Mouse (Mus musculus): Measurements from ENCODE around the gene Ddc. TPM values are rescaled to one million over a fixed set of nuclear protein-coding genes. Genes with fewer than 3 reads are reported as not detected.

Ddc gene
- polyA plus RNA-seq, 1 experiment: 0.78 TPM

DNA sequence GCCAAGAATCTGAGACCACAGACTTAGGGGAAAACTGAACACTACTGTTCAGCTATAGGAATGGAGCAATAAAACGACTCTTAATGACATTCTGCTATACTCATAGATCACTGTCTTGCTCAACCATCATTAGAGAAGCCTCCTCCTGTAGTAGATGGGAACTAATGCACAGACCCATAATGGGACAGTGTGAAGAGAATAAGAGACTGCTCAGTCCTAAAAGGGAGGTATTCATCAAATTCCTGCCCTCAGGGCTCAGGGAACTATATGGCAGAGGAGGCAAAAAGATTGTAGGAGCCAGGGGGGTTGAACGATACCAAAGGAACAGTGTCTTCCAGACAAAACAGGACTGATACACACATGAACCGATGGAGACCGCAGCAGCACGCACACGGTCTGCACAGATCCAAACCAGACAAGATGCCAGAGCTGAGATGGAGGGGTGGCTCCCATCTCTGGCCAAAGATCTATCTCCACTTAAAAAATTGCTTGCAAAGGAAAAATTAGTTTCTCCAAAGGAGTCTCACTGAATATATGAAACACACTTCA, 45.9 kb downstream of the Ddc start:
- 96% methylated on average over 6 of the region's 6 CpGs for WGBS
- H3K27me3 ChIP-seq (ENCODE audit: control insufficient read depth, insufficient read depth, low read length): no peaks in the 10 kb centered on the region
- no peak overlapping the region for H3K27ac ChIP-seq (ENCODE audit: control insufficient read depth, insufficient read depth, low read length)
- H3K4me3 ChIP-seq (ENCODE audit: control insufficient read depth, insufficient read depth, low read length): no peak overlapping the region
- no peak for DNase-seq
- no peaks in the 10 kb centered on the region for H3K36me3 ChIP-seq (ENCODE audit: control insufficient read depth, insufficient read depth, low read length)
- H3K4me1 ChIP-seq (replicated peaks; ENCODE audit: control insufficient read depth, insufficient read depth, low read length): no peaks in the 10 kb centered on the region; the same call in 1 of the 2 replicates
- TF ChIP-seq POLR2A (IDR thresholded peaks at IDR 0.05; ENCODE audit: control insufficient read depth, extremely low read depth, insufficient read depth, low read length, poor library complexity): no peak
- no peak for TF ChIP-seq CTCF (IDR thresholded peaks at IDR 0.05; ENCODE audit: borderline replicate concordance, control insufficient read depth, extremely low read depth, insufficient read depth, low read length, poor library complexity)

DNA sequence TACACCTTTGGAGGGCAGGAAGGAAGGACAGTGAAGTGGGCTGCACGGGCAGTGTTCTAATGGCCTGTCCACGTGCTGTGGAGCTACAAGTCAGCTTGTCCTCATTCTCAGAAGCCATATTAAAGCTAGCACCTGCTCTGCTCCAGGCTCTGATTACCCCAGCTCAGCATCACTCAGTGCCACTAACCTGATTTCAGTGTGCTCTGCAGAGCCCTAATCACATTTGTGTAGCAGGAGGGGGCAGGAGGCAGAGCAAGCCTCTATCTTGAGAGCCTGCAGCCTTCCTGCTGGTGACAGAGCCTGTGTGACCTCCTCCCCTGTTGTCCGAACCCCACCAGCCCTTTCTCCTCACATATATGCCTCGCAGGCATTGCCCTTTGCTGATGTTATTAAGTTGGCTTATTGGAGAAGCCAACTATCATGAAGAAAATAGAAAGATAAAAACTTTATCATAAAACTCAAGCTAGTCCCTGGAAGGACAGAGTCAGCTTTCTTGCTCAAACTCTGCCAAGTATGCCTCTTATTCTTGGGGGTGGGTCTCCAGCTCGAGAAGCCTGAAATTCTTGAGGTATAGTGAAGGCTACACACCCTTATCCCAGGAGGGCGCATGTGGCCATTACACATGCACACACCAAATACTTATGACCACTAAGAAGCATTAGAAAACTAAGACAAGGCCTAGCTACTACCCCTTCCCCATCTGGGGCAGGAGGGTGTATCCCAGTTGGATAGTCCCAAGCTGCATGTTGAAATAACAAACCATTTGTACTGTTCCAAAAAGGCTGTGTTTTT, 47.3 kb downstream of the Ddc start:
- 94% methylated on average over 6 of the region's 6 CpGs for WGBS
- Histone ChIP-seq H3K36me3 (ENCODE audit: control insufficient read depth, insufficient read depth, low read length) (no peaks in the 10 kb centered on the region), H3K27me3 (ENCODE audit: control insufficient read depth, insufficient read depth, low read length) (no peaks in the 10 kb centered on the region), H3K27ac (ENCODE audit: control insufficient read depth, insufficient read depth, low read length) (no peak overlapping the region), H3K4me3 (ENCODE audit: control insufficient read depth, insufficient read depth, low read length) (no peak overlapping the region), H3K4me1 (replicated peaks; ENCODE audit: control insufficient read depth, insufficient read depth, low read length) (no peaks in the 10 kb centered on the region; the same call in 1 of the 2 replicates)
- DNase-seq: no peak
- TF ChIP-seq CTCF (IDR thresholded peaks at IDR 0.05; ENCODE audit: borderline replicate concordance, control insufficient read depth, extremely low read depth, insufficient read depth, low read length, poor library complexity): no peak
- TF ChIP-seq POLR2A (IDR thresholded peaks at IDR 0.05; ENCODE audit: control insufficient read depth, extremely low read depth, insufficient read depth, low read length, poor library complexity): no peak

DNA sequence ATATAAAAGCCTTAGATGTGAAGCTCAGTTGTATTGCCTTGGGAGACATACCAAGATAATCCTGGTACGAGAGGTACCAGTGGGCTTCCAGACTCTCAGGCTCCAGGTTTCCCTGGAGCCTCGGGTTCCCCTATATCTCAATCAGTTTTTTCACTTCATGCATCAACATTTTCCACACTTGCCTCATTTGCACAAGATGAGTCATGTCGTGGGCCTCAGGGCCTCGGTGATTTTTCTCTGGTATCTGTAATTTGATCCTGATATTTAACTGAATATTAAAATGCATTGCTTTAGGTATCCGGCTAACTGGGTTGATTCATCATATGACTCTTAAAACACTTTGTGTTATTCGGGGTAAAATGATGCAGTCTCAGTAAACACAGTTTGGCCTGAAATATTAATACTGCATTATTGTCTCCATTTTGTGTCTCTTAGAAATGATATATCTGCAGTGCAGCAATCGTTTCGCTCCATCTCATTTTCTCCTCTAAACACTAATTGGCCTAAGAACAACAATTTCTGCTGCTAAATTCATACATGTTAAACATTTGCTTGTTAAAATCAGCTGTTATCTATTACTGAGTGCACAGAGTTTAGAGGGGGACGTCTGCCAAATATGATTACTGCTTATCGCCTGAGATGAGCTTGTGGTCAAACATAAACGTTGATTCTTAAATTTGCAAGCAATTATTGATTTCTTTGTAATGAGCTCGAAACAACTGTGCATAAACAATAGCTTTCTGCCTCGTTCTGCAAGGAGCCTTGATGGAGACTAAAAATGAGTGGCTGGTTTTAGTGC, 48.2 kb downstream of the Ddc start:
- Histone ChIP-seq H3K27me3 (ENCODE audit: control insufficient read depth, insufficient read depth, low read length) (no peaks in the 10 kb centered on the region), H3K4me1 (replicated peaks; ENCODE audit: control insufficient read depth, insufficient read depth, low read length) (no peaks in the 10 kb centered on the region), H3K4me3 (ENCODE audit: control insufficient read depth, insufficient read depth, low read length) (no peak overlapping the region), H3K36me3 (ENCODE audit: control insufficient read depth, insufficient read depth, low read length) (no peaks in the 10 kb centered on the region), H3K27ac (ENCODE audit: control insufficient read depth, insufficient read depth, low read length) (no peak overlapping the region)
- no peak for DNase-seq
- TF ChIP-seq POLR2A (IDR thresholded peaks at IDR 0.05; ENCODE audit: control insufficient read depth, extremely low read depth, insufficient read depth, low read length, poor library complexity) (no peak), CTCF (IDR thresholded peaks at IDR 0.05; ENCODE audit: borderline replicate concordance, control insufficient read depth, extremely low read depth, insufficient read depth, low read length, poor library complexity) (no peak)
- whole genome bisulfite sequencing: 92% methylated on average over 13 of the region's 13 CpGs

DNA sequence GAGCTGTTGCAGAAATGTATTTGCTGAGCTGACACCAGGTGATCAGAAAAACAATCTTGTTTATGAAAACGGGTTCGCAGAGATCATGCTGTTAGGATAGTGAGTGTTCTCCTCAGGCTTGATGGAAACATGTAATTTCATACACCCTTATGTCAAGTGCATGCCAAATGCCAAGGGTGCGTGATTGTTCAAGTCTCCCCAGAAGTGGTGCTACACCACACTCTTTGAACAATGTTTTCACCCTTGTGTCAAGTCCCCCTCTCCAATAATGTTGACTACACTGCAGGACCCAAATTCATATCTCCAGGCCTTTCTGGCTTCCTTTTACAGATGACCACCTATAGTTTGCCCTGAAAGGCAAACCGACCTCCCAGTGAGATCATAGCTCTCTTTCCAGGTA, 49.5 kb downstream of the Ddc start:
- H3K27me3 ChIP-seq (ENCODE audit: control insufficient read depth, insufficient read depth, low read length): no peaks in the 10 kb centered on the region
- no peaks in the 10 kb centered on the region for H3K36me3 ChIP-seq (ENCODE audit: control insufficient read depth, insufficient read depth, low read length)
- WGBS: 96% methylated on average over 4 of the region's 4 CpGs
- H3K4me3 ChIP-seq (ENCODE audit: control insufficient read depth, insufficient read depth, low read length): no peak overlapping the region
- no peaks in the 10 kb centered on the region for H3K4me1 ChIP-seq (replicated peaks; ENCODE audit: control insufficient read depth, insufficient read depth, low read length)
- TF ChIP-seq CTCF (IDR thresholded peaks at IDR 0.05; ENCODE audit: borderline replicate concordance, control insufficient read depth, extremely low read depth, insufficient read depth, low read length, poor library complexity): no peak
- TF ChIP-seq POLR2A (IDR thresholded peaks at IDR 0.05; ENCODE audit: control insufficient read depth, extremely low read depth, insufficient read depth, low read length, poor library complexity): no peak
- no peak overlapping the region for H3K27ac ChIP-seq (ENCODE audit: control insufficient read depth, insufficient read depth, low read length)
- no peak for DNase-seq

DNA sequence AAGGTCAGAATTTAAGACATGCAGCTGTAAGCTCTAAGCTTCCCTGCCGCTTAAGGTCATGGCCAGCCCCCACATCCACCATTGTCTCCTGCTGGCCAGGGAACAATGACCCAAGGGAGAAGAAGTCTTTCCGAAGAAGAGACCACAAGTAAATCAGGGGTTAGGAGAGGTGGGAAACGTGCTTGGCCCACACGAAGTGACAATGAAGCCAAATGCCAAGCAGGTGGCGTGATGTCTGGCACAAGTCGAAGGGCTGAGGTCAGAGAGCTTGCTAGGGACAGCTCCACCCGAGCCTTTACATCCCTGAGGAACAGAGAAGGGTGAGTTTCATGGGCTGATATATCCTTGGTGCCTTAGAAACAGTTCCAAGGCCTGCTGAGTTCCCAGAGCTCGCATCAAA, 52.9 kb downstream of the Ddc start:
- no peak for TF ChIP-seq CTCF (IDR thresholded peaks at IDR 0.05; ENCODE audit: borderline replicate concordance, control insufficient read depth, extremely low read depth, insufficient read depth, low read length, poor library complexity)
- TF ChIP-seq POLR2A (IDR thresholded peaks at IDR 0.05; ENCODE audit: control insufficient read depth, extremely low read depth, insufficient read depth, low read length, poor library complexity): no peak
- 86% methylated on average over 8 of the region's 8 CpGs for WGBS
- H3K4me3 ChIP-seq (ENCODE audit: control insufficient read depth, insufficient read depth, low read length): no peak overlapping the region
- no peaks in the 10 kb centered on the region for H3K27me3 ChIP-seq (ENCODE audit: control insufficient read depth, insufficient read depth, low read length)
- no peak for DNase-seq
- no peak overlapping the region for H3K27ac ChIP-seq (ENCODE audit: control insufficient read depth, insufficient read depth, low read length)
- H3K4me1 ChIP-seq (replicated peaks; ENCODE audit: control insufficient read depth, insufficient read depth, low read length): no peaks in the 10 kb centered on the region
- H3K36me3 ChIP-seq (ENCODE audit: control insufficient read depth, insufficient read depth, low read length): no peaks in the 10 kb centered on the region

DNA sequence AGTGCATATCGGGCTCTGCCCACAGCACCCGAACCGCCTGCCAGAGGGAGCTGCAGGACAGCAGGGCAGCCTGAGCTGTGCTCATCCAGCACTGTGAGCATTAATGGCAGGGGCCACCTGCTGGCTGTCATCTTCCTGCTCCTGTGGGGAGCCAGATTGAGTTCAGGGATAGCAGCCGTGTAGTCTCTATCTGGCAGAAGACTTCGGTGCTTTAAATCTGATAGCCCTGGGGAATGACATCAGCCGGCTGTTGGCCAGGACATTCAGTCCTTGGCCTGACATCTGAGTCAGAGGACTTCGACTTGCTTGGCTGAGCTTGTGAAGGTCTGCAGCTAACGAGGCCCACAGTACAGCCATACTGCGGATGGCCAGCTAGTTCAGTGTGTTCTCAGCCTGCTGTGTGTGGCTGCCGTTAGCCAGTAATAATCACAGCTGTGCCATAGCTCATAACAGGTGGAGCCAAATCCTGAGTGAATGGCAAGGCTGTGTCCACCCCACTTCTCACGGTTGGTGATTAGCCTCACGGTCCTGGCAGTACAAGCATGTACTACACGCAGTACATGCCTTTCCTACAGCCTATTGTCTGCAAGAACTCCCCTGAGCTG, 53.5 kb downstream of the Ddc start:
- WGBS: 86% methylated on average over 13 of the region's 13 CpGs
- H3K4me3 ChIP-seq (ENCODE audit: control insufficient read depth, insufficient read depth, low read length): no peak overlapping the region
- H3K27me3 ChIP-seq (ENCODE audit: control insufficient read depth, insufficient read depth, low read length): no peaks in the 10 kb centered on the region
- TF ChIP-seq POLR2A (IDR thresholded peaks at IDR 0.05; ENCODE audit: control insufficient read depth, extremely low read depth, insufficient read depth, low read length, poor library complexity) (no peak), CTCF (IDR thresholded peaks at IDR 0.05; ENCODE audit: borderline replicate concordance, control insufficient read depth, extremely low read depth, insufficient read depth, low read length, poor library complexity) (no peak)
- no peak for DNase-seq
- no peak overlapping the region for H3K27ac ChIP-seq (ENCODE audit: control insufficient read depth, insufficient read depth, low read length)
- no peaks in the 10 kb centered on the region for H3K36me3 ChIP-seq (ENCODE audit: control insufficient read depth, insufficient read depth, low read length)
- H3K4me1 ChIP-seq (replicated peaks; ENCODE audit: control insufficient read depth, insufficient read depth, low read length): no peaks in the 10 kb centered on the region
